Mouse (Mus musculus): ENCODE measurements around the gene Hist1h2be.

Hist1h2be gene

DNA sequence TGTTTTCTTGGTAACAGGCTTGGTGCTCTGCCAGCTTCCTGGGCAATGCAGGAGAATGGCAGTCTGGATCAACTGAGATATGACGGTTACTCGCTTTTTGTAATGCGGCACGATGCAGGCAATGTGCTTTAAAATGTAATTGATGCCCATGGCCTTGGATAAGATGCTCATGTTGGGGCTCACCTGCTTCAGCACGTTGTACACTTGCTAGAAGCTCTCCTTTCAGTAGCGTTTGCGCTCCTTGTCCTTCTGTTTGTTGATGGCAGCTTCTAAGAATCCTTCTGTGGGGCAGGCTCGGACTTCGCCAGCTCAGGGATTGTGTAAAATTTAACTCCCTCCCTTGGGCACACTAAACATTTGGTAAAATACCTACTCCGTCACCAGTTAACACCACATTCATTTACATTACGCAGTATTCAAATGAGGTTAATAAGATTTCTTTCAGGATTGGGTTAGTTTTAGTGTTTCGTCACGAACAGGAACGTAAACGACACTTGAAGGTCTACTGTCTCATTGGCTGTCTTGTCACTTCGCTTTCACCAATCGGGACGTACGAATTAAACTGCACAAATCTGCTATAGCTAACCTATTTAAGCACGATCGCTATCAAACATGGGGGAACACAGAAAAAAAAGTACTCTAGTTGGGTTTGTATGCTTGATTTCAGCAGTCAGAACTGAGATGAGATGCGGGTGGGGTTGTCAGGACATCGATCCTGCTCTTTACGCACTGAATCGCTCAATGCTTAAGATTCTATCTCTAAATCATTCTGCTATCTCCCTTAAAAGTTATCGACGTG is at the start of gene Hist1h2be:
TSS of gene Hist1h2be (minus strand) at position 392 of the 799 bp plus-strand sequence.
- ATAC-seq (ENCODE audit: insufficient number of reproducible peaks, low FRiP score, low TSS enrichment) = peak; percentile 93

GRCm38 (mm10) chr13:23662536-23662935 is 41.6 kb upstream of the Hist1h2be start:
- no peak for ATAC-seq (ENCODE audit: insufficient number of reproducible peaks, low FRiP score, low TSS enrichment)

DNA sequence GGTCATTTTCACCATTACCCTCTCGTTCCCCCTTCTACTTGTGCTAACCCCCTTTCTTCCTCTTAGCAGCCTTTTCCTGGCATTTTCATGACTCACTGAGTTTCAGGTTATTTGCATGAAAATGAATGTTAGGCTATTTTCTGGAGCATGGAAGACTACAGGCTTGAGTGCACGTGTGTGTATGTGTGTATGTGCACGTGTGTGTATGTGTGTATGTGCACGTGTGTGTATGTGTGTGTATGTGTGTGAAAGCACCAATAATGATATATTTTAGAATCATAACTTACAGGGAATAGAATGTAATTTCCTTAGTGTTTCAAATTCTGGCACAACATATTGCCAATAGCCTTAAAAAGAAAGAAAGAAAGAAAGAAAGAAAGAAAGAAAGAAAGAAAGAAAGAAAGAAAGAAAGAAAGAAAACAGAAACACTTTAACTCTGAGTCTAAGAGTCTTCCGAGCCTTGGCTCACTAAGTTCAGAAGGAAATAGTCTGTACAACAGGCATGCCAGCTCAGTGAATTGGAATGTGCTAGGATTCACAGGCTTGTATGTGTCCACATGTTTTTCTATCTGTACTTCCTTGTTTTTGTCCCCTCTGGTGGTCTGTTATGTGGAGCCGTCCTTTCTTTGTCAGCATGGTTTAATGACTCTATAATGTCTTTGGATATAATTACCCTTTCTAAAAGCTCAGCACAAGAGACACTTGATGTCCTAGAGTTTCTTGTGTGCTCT is 38.9 kb upstream of the Hist1h2be start:
- no peak for ATAC-seq (ENCODE audit: insufficient number of reproducible peaks, low FRiP score, low TSS enrichment)

- ATAC-seq (ENCODE audit: insufficient number of reproducible peaks, low FRiP score, low TSS enrichment) = no peak
These were observed 9.7 kb upstream of the Hist1h2be start for GRCm38 (mm10) chr13:23630653-23631052.

GRCm38 (mm10) chr13:23622861-23623450 is 2.0 kb upstream of the Hist1h2be start:
- ATAC-seq (ENCODE audit: insufficient number of reproducible peaks, low FRiP score, low TSS enrichment) = no peak

GRCm38 (mm10) chr13:23622175-23622671 is 1.3 kb upstream of the Hist1h2be start, which contains the start of gene Hist1h1e:
TSS of gene Hist1h1e (minus strand) at chr13:23622558.
- ATAC-seq (ENCODE audit: insufficient number of reproducible peaks, low FRiP score, low TSS enrichment) = peak; percentile 88

- ATAC-seq (ENCODE audit: insufficient number of reproducible peaks, low FRiP score, low TSS enrichment) = peak; percentile 81
These were observed 729 bp upstream of the Hist1h2be start for GRCm38 (mm10) chr13:23621532-23622174.

DNA sequence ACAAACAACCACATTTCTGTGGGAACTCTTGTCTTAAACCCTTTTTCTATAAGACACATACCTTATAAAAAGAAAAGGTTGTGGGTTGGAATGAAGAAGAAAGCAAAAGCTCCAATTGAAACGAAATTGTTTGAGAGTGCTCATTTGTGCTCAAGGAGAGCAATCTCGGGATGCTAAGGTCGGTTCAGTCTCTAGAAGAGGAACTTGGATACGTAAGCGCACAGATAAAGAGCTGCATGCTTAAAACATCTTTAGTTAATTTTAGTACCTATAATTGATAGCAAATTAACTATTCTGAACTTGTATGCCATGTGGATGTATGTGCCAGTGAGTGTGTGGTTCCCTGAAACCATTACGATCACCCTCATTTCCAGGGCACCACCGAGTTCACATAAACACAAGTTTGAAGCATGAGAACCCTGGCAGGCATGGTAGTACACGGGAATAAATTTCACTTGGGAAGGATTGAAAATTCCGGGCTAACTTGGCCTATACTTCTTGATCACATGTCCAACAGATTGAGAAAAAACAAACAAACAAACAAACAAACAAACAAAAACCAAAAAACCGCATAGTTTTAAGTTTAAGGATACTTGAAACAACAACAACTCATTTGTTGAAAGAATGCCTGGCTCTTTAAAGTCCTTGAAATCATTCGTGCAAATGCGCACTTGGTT is 730 bp downstream of the Hist1h2be start:
- ATAC-seq (ENCODE audit: insufficient number of reproducible peaks, low FRiP score, low TSS enrichment) = no peak

GRCm38 (mm10) chr13:23611638-23612037 is 9.3 kb downstream of the Hist1h2be start:
- ATAC-seq (ENCODE audit: insufficient number of reproducible peaks, low FRiP score, low TSS enrichment) = no peak

DNA sequence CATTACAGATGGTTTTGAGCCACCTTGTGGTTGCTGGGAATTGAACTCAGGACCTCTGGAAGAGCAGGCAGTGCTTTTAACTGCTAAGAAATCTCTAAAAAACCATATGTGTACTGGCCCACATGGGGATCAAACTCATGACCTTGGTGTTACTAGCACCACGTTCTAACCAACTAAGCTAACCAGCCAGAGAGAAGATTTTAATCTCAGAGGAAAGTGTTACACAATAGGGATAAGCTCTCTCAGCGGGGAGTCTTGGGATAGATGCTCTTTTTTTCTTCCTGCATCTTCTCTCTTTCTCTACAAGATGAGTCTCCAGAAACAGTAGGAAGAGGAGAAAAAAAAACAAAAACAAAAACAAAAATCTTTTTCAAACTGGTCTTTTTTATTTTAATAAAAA is 10.5 kb downstream of the Hist1h2be start:
- ATAC-seq (ENCODE audit: insufficient number of reproducible peaks, low FRiP score, low TSS enrichment) = no peak

GRCm38 (mm10) chr13:23609844-23610243 is 11.1 kb downstream of the Hist1h2be start:
- no peak for ATAC-seq (ENCODE audit: insufficient number of reproducible peaks, low FRiP score, low TSS enrichment)

GRCm38 (mm10) chr13:23609209-23609608 is 11.7 kb downstream of the Hist1h2be start:
- no peak for ATAC-seq (ENCODE audit: insufficient number of reproducible peaks, low FRiP score, low TSS enrichment)

DNA sequence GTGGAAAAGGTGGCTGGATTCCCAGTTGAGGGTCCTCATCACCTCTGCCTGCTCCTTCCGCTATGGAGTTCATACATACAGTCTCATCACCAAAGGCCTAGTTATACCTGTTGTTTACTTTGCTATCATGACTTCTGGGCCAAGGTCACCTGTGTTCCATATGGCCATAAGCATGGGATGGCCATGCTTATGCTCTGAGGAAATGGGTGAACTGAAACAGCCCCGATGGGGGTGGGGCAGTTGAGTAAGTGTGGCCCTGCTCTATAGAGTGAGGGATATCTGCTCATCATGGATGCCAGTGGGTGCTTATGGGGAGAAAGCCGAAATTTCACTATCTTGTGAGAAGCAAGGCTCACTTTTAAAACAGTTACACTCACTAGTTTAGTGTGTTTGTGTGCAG is 15.9 kb downstream of the Hist1h2be start:
- no peak for ATAC-seq (ENCODE audit: insufficient number of reproducible peaks, low FRiP score, low TSS enrichment)

DNA sequence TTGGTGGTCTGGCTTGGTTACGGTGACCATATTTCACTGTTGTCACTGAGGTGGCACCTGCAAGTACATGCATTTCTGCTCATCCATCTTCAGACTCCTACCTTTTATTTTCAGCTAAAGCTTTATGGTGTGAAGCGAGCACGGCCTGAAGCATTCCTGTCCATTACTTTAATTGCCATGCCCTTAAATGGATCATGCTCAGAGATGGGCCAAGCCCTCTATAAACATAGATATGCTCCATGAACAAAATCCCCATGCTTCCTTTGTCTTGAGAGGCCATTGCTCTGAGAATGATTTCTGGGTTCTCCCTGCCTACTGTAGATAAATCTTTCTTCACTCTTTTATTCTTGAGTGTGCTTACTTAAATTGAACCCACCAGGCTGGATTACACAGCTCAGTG is 16.5 kb downstream of the Hist1h2be start:
- no peak for ATAC-seq (ENCODE audit: insufficient number of reproducible peaks, low FRiP score, low TSS enrichment)

DNA sequence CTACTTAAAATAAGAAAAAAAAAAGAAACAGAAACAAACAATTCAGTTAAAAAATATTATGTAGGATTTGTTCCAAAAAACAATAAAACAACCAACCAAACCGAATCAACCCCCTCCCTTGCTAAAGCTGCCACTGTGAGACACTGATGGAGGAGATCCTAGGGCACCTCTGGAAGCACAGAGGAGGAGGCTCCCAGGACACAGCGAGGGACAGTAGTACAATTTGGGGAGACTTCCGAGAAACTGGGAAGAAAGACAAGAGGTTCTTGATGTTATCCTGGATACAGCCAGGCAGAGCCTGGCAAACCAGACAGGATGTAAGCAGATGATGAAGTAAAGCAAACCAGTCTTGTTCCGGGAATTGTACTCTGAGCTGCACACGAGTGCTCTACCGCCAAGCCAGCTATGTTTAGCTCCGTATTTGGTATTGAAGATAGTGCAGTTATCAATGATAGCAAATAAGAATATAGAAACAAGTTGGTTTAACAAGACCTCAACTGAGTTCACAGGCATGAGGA is 17.7 kb downstream of the Hist1h2be start:
- no peak for ATAC-seq (ENCODE audit: insufficient number of reproducible peaks, low FRiP score, low TSS enrichment)

DNA sequence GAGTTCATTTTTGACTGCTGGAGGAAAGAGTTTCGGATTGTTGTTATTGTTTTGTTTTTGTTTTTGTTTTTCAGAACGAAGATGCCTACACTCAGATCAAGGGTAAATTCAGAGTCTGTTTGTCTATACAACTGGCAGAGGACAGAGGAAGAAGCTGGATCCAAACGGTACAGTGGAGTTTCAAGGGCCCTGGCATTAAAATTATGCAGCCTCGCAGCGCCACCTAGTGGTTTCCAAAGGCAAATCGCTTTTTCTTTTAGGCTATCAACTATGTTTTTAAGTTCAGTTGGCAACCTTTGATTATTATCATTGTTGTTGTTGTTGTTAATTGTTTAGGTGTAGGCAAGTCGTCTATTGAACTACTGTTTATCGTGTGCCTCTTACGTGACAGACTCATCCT is 23.0 kb downstream of the Hist1h2be start:
- ATAC-seq (ENCODE audit: insufficient number of reproducible peaks, low FRiP score, low TSS enrichment) = peak; percentile 74; the same call in 1 of the 2 replicates

- no peak for ATAC-seq (ENCODE audit: insufficient number of reproducible peaks, low FRiP score, low TSS enrichment)
These were observed 25.1 kb downstream of the Hist1h2be start for GRCm38 (mm10) chr13:23595622-23596372.

DNA sequence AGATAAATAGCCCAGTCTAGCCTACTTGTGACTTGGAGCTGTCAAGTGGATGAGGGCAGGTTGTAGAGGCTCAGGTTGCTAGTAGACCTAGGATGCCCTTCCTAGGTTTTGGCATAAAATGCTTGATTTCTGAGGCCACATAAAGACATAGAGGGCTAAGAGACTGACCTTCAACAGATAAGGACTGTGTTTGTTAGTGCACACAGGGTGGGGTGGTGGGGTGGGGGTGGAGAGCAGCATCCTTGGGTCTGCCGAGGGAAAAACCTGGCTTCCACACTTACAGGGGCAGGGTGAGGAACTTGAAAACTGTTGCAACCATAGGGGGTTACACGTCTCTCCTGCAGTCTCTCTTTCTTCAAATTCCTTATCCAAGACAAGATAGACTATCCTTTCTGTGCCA is 25.7 kb downstream of the Hist1h2be start:
- ATAC-seq (ENCODE audit: insufficient number of reproducible peaks, low FRiP score, low TSS enrichment) = no peak
